Mouse (Mus musculus): ENCODE data around the gene Hivep3.

Hivep3 gene

GRCm38 (mm10) chr4:119761459-119762121 lies 28.0 kb downstream of the Hivep3 start:
- DNase-seq (ENCODE audit: extremely low spot score) = no peak

GRCm38 (mm10) chr4:119762171-119762570 lies 28.6 kb downstream of the Hivep3 start:
- no peak for DNase-seq (ENCODE audit: extremely low spot score)

GRCm38 (mm10) chr4:119768046-119768445 lies 34.5 kb downstream of the Hivep3 start:
- DNase-seq (ENCODE audit: extremely low spot score) = no peak

GRCm38 (mm10) chr4:119775913-119776312 lies 42.3 kb downstream of the Hivep3 start:
- no peak for DNase-seq (ENCODE audit: extremely low spot score)

- no peak for DNase-seq (ENCODE audit: extremely low spot score)
Measured at GRCm38 (mm10) chr4:119777146-119777545, 43.6 kb downstream of the Hivep3 start.

- DNase-seq (ENCODE audit: extremely low spot score) = peak; percentile 1
Measured at GRCm38 (mm10) chr4:119779561-119780400, 46.2 kb downstream of the Hivep3 start.

- DNase-seq (ENCODE audit: extremely low spot score) = no peak
Measured at GRCm38 (mm10) chr4:119780881-119781280, 47.3 kb downstream of the Hivep3 start.

- no peak for DNase-seq (ENCODE audit: extremely low spot score)
Measured at GRCm38 (mm10) chr4:119784959-119785358, 51.4 kb downstream of the Hivep3 start.

GRCm38 (mm10) chr4:119786307-119786706 lies 52.7 kb downstream of the Hivep3 start:
- no peak for DNase-seq (ENCODE audit: extremely low spot score)

GRCm38 (mm10) chr4:119786721-119787120 lies 53.1 kb downstream of the Hivep3 start:
- DNase-seq (ENCODE audit: extremely low spot score) = no peak

- DNase-seq (ENCODE audit: extremely low spot score) = no peak
Measured at GRCm38 (mm10) chr4:119788746-119789145, 55.2 kb downstream of the Hivep3 start.

GRCm38 (mm10) chr4:119789495-119790148 lies 56.0 kb downstream of the Hivep3 start:
- no peak for DNase-seq (ENCODE audit: extremely low spot score)

GRCm38 (mm10) chr4:119798891-119799290 lies 65.3 kb downstream of the Hivep3 start:
- DNase-seq (ENCODE audit: extremely low spot score) = no peak

GRCm38 (mm10) chr4:119806556-119806955 lies 73.0 kb downstream of the Hivep3 start:
- no peak for DNase-seq (ENCODE audit: extremely low spot score)

- no peak for DNase-seq (ENCODE audit: extremely low spot score)
Measured at GRCm38 (mm10) chr4:119807359-119807758, 73.8 kb downstream of the Hivep3 start.

GRCm38 (mm10) chr4:119809245-119809644 lies 75.7 kb downstream of the Hivep3 start:
- DNase-seq (ENCODE audit: extremely low spot score) = peak; percentile 43

GRCm38 (mm10) chr4:119812775-119813174 lies 79.2 kb downstream of the Hivep3 start:
- no peak for DNase-seq (ENCODE audit: extremely low spot score)

- peak; percentile 7 for DNase-seq (ENCODE audit: extremely low spot score)
Measured at GRCm38 (mm10) chr4:119813500-119814184, 80.1 kb downstream of the Hivep3 start.

- peak; percentile 21 for DNase-seq (ENCODE audit: extremely low spot score)
Measured at GRCm38 (mm10) chr4:119814185-119815132, 80.9 kb downstream of the Hivep3 start.

GRCm38 (mm10) chr4:119815133-119815792 lies 81.7 kb downstream of the Hivep3 start:
- DNase-seq (ENCODE audit: extremely low spot score) = peak; percentile 33
